Mouse (Mus musculus) kidney, postnatal 0 days (tissue): ENCODE measurements around the gene Plscr1. TPM values are rescaled to one million over a fixed set of nuclear protein-coding genes. Genes with fewer than 3 reads are reported as not detected.

ENCODE experiments used
- ATAC-seq: fragments of 200-750 bp; cut with Nextera tagmentation; replicated peaks from 2 replicates; pipeline ENCODE4 v1.8.0; 2017; ENCODE audit warnings: low read depth, moderate number of reproducible peaks, moderate TSS enrichment, moderate library complexity; ENCODE audit not compliant: low FRiP score
- DNase-seq: peaks from one replicate; pipeline ENCODE4 v3.0.0-alpha.2; 2016; ENCODE audit warnings: low spot score
- H3K27ac ChIP-seq: fragments of 300-500 bp; sonication (generic); 2 replicates; pipeline ENCODE4 v1.5.1; 2014; ENCODE audit warnings: mild to moderate bottlenecking
- H3K27me3 ChIP-seq: fragments of 300-500 bp; sonication (generic); 2 replicates; pipeline ENCODE4 v1.6.1; 2014; ENCODE audit warnings: low read length, mixed read lengths; ENCODE audit not compliant: insufficient read depth
- H3K36me3 ChIP-seq: fragments of 300-500 bp; sonication (generic); 2 replicates; pipeline ENCODE4 v1.6.1; 2014; ENCODE audit warnings: low read length, mixed read lengths; ENCODE audit not compliant: insufficient read depth
- H3K4me1 ChIP-seq: fragments of 300-500 bp; sonication (generic); replicated peaks from 2 replicates; pipeline ENCODE4 v1.6.1; 2014; ENCODE audit warnings: antibody characterized with exemption, low read length, mixed read lengths; ENCODE audit not compliant: insufficient read depth
- H3K4me2 ChIP-seq: fragments of 300-500 bp; sonication (generic); 2 replicates; pipeline ENCODE4 v1.6.1; 2014; ENCODE audit warnings: mild to moderate bottlenecking, low read length, moderate library complexity, mixed read lengths
- H3K4me3 ChIP-seq: fragments of 300-500 bp; sonication (generic); replicated peaks from 2 replicates; pipeline ENCODE4 v1.5.1; 2014; ENCODE audit warnings: low read depth, low read length
- H3K9ac ChIP-seq: fragments of 300-500 bp; sonication (generic); 2 replicates; pipeline ENCODE4 v1.6.1; 2014; ENCODE audit warnings: low read depth, low read length
- H3K9me3 ChIP-seq: fragments of 300-500 bp; sonication (generic); replicated peaks from 2 replicates; pipeline ENCODE4 v1.6.1; 2016; ENCODE audit warnings: low read length, inconsistent platforms, mixed read lengths
- CTCF ChIP-seq: IDR thresholded peaks from 2 replicates; pipeline ENCODE4 v1.5.1; 2016; ENCODE audit warnings: antibody characterized with exemption, low read depth, mild to moderate bottlenecking, moderate library complexity
- WGBS: fragments of 180-500 bp; shearing (Covaris S2); extraction: QIAGEN DNeasy Blood & Tissue Kit; methylation state at CpG from one replicate; pipeline ENCODE4 v1.1.7; 2014; 5-methylcytosine and 5-hydroxymethylcytosine counted together
- microRNA-seq: library from miRNA; unstranded; fragments of <30 nt; microRNA quantifications from one replicate; pipeline ENCODE4, GENCODE M21; 2016
- polyA plus RNA-seq: library from polyadenylated mRNA; unstranded; fragments of >200 nt; fragmentation: Nextera tagmentation; extraction: Ambion mirVana; gene quantifications from 2 replicates; pipeline ENCODE4 v1.2.1, GENCODE M21; 2015

Plscr1 gene
- polyA plus RNA-seq, 1 experiment from 2014 or later, result 108 TPM

- TF ChIP-seq CTCF, result no peak
- Histone ChIP-seq H3K27me3 (no peaks in the 10 kb centered on the region), H3K4me3 (no peak overlapping the region), H3K4me2 (no peak overlapping the region), H3K9ac (no peak overlapping the region), H3K4me1 (no peaks in the 10 kb centered on the region), H3K36me3 (no peaks in the 10 kb centered on the region), H3K27ac (no peak overlapping the region), H3K9me3 (no peaks in the 10 kb centered on the region)
- WGBS, result 64% methylated on average over 3 of the region's 3 CpGs
- ATAC-seq, result no peak
- DNase-seq, result no peak
These were observed 67.2 kb downstream of the Plscr1 start for GRCm38 (mm10) chr9:92316791-92317190.

Small RNAs within 50 kb of the gene (microRNA-seq; reads per million reads assigned to microRNA genes)
- not detected for gene Mir6386

Other genes starting within 250 kb of the Plscr1 start
- gene Plscr5, start 56.8 kb upstream of the Plscr1 start, polyA plus RNA-seq, result not detected in 2 replicates
- 131 and 134 TPM in 2 replicates for gene Plscr2, start 25.9 kb downstream of the Plscr1 start, polyA plus RNA-seq
- 0.30 TPM in 1 of 2 replicates, not detected in the other for gene 1700057G04Rik, start 59.6 kb downstream of the Plscr1 start, polyA plus RNA-seq
- gene Plscr4, start 207.6 kb downstream of the Plscr1 start, polyA plus RNA-seq, result 8.3 and 8.4 TPM in 2 replicates